Mouse (Mus musculus): ENCODE measurements around the gene Dr1. TPM values are rescaled to one million over a fixed set of nuclear protein-coding genes. Genes with fewer than 3 reads are reported as not detected.
"Not testable (repeated sequence)": the region's sequence is repeated elsewhere in the genome, so short reads cannot be mapped to it uniquely, and the experiment has no call there.

Gene Dr1
- polyA plus RNA-seq, 1 experiment from 2014 or later = 58.0 TPM

DNA sequence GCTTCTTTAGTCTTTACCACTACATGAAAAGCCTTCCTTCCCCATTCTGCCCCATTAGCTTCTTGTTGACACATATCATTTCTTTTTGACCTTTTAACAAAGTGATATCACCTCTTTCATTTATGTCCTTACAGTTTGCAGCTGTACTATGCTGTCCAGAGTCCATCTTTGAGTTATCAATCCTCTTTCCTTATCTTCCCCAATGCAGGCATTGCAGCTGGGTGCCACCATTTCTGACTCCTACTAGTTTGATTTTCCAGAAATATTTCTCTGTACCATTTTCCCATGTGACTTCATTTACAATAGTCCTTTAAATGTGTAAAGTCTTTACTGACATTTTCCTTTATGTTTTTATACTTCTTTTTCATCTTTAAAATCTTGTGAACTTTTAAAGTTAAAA is 1.7 kb upstream of the Dr1 start:
- Histone ChIP-seq H3K27me3 (ENCODE audit: control insufficient read depth, insufficient read depth, low read length) (no peaks in the 10 kb centered on the region), H3K27ac (replicated peaks; ENCODE audit: low read depth, low read length) (no peak overlapping the region), H3K36me3 (ENCODE audit: control insufficient read depth, insufficient read depth, low read length) (no peaks in the 10 kb centered on the region), H3K9ac (ENCODE audit: low read length) (no peak overlapping the region), H3K4me2 (ENCODE audit: low read depth, severe bottlenecking) (no peak overlapping the region), H3K4me3 (ENCODE audit: low read depth, low read length) (no peak overlapping the region), H3K4me1 (ENCODE audit: control insufficient read depth, insufficient read depth, low read length) (no peaks in the 10 kb centered on the region), H3K9me3 (ENCODE audit: control insufficient read depth, low read length) (no peaks in the 10 kb centered on the region)
- DNase-seq (ENCODE audit: low spot score) = no peak
- ATAC-seq (ENCODE audit: insufficient number of reproducible peaks, low FRiP score, low TSS enrichment, low read depth) = no peak

DNA sequence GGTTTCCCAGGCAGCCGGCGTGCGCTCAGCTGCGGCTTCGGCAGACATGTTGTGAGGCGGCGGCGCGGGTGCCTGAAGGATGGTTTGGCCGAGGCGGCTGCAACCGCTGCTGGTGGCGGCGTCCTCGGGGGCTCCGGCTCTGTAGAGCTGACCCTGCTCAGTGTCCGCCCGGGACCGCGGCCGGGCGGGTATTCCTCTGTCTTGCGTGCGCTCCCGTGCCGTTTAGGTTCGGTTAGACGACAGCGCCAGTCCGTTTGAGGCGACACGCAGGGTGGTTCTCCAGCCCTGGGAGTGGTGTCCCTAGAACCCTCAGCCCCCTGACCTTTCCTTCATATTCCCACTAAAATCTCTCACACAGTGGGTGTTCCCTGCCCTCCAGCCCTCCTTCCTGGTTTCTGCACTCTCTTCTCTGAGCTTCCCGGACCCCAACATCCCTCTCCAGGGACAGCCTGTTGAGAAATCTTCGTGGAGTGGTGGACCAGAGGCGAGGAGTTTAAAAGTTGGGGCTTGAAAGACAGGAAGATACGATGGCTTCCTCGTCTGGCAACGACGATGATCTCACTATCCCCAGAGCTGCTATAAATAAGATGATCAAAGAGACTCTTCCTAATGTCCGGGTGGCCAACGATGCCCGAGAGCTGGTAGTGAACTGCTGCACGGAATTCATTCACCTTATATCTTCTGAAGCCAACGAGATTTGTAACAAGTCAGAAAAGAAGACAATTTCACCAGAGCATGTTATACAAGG is 540 bp downstream of the Dr1 start:
- peak overlapping the region; percentile 93 for H3K9ac ChIP-seq (ENCODE audit: low read length)
- no peak for DNase-seq (ENCODE audit: low spot score)

DNA sequence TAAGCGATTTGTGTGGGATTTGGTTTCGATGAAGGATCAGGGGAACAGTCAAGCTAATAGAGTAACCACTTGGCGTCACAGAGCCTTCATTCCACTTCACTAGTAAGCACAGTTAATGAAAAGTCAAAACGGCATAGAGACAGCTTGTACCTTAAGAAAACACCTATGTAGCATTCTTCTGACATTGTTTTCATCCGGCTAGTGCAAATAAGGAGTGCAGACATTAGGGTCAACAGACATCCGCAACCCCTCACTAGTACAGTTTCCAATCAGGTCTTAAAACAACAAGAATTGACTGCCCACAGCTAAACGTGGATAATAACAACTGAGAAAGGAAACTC is 1.1 kb downstream of the Dr1 start:
- H3K36me3 ChIP-seq (ENCODE audit: control insufficient read depth, insufficient read depth, low read length) = no peaks in the 10 kb centered on the region
- no peaks in the 10 kb centered on the region for H3K9me3 ChIP-seq (ENCODE audit: control insufficient read depth, low read length)
- H3K27ac ChIP-seq (replicated peaks; ENCODE audit: low read depth, low read length) = no peak overlapping the region

More for the DNA sequence above, 540 bp downstream of the Dr1 start:
- H3K36me3 ChIP-seq (ENCODE audit: control insufficient read depth, insufficient read depth, low read length) = no peaks in the 10 kb centered on the region
- under 1% methylated on average over 44 of the region's 44 CpGs for WGBS
- peak overlapping the region; percentile 98 for H3K4me3 ChIP-seq (ENCODE audit: low read depth, low read length)
- no peaks in the 10 kb centered on the region for H3K9me3 ChIP-seq (ENCODE audit: control insufficient read depth, low read length)
- H3K4me2 ChIP-seq (ENCODE audit: low read depth, severe bottlenecking) = peak overlapping the region; percentile 97
- no peaks in the 10 kb centered on the region for H3K27me3 ChIP-seq (ENCODE audit: control insufficient read depth, insufficient read depth, low read length)
- no peaks in the 10 kb centered on the region for H3K4me1 ChIP-seq (ENCODE audit: control insufficient read depth, insufficient read depth, low read length)
- ATAC-seq (ENCODE audit: insufficient number of reproducible peaks, low FRiP score, low TSS enrichment, low read depth) = no peak
- peak overlapping the region; percentile 85 for H3K27ac ChIP-seq (replicated peaks; ENCODE audit: low read depth, low read length)

DNA sequence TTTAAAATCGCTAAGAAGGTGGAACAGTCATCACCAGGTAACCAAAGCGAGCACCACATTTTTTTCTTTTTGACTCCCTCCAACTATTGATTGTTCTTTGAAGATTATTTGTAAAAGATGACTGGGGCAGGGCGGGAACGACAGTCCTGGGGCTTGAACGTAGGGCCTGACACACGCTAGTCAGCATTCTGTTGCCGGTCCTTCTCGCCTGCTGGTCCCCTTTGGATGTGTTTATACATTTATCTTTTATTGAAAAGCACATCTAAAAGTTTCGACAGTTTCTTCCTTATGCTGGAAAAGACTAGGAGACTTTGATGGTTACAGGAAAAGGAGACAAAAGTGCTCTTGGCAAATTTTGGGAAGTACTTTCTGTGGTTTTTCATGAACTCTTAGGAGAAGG is 1.7 kb downstream of the Dr1 start:
- Histone ChIP-seq H3K9ac (ENCODE audit: low read length) (0 out of 2 replicates have a peak overlapping the region, but pooled peaks have one; percentile 34), H3K4me3 (ENCODE audit: low read depth, low read length) (peak overlapping the region; percentile 98), H3K4me2 (ENCODE audit: low read depth, severe bottlenecking) (peak overlapping the region; percentile 97), H3K9me3 (ENCODE audit: control insufficient read depth, low read length) (no peaks in the 10 kb centered on the region), H3K36me3 (ENCODE audit: control insufficient read depth, insufficient read depth, low read length) (no peaks in the 10 kb centered on the region), H3K27ac (replicated peaks; ENCODE audit: low read depth, low read length) (no peak overlapping the region), H3K4me1 (ENCODE audit: control insufficient read depth, insufficient read depth, low read length) (no peaks in the 10 kb centered on the region), H3K27me3 (ENCODE audit: control insufficient read depth, insufficient read depth, low read length) (no peaks in the 10 kb centered on the region)
- 56% methylated on average over 9 of the region's 9 CpGs for WGBS
- DNase-seq (ENCODE audit: low spot score) = no peak
- ATAC-seq (ENCODE audit: insufficient number of reproducible peaks, low FRiP score, low TSS enrichment, low read depth) = no peak

More for the DNA sequence above, 1.1 kb downstream of the Dr1 start:
- Histone ChIP-seq H3K4me1 (ENCODE audit: control insufficient read depth, insufficient read depth, low read length) (no peaks in the 10 kb centered on the region), H3K4me3 (ENCODE audit: low read depth, low read length) (peak overlapping the region; percentile 98), H3K4me2 (ENCODE audit: low read depth, severe bottlenecking) (peak overlapping the region; percentile 97), H3K27me3 (ENCODE audit: control insufficient read depth, insufficient read depth, low read length) (no peaks in the 10 kb centered on the region), H3K9ac (ENCODE audit: low read length) (peak overlapping the region; percentile 93)
- 17% methylated on average over 7 of the region's 7 CpGs for WGBS
- no peak for ATAC-seq (ENCODE audit: insufficient number of reproducible peaks, low FRiP score, low TSS enrichment, low read depth)
- DNase-seq (ENCODE audit: low spot score) = no peak

DNA sequence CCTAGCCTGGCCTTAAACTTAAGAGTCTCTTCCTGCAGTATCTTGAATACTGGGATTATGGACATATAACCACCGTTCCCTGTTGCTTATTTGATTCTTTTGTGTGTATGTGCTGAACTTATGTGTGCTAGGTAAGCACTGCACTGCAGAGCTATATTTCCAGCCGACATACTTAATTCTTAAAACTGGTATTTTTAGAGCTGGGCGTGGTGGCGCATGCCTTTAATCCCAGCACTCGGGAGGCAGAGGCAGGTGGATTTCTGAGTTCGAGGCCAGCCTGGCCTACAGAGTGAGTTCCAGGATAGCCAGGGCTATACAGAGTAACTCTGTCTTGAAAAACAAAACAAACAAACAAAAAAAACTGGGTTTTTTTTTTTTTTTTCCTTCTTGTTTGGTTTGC is 2.6 kb downstream of the Dr1 start:
- not testable (repeated sequence) for H3K4me1 ChIP-seq (ENCODE audit: control insufficient read depth, insufficient read depth, low read length); H3K9me3 ChIP-seq (ENCODE audit: control insufficient read depth, low read length); H3K27ac ChIP-seq (replicated peaks; ENCODE audit: low read depth, low read length); H3K9ac ChIP-seq (ENCODE audit: low read length); H3K27me3 ChIP-seq (ENCODE audit: control insufficient read depth, insufficient read depth, low read length); H3K36me3 ChIP-seq (ENCODE audit: control insufficient read depth, insufficient read depth, low read length); DNase-seq (ENCODE audit: low spot score); ATAC-seq (ENCODE audit: insufficient number of reproducible peaks, low FRiP score, low TSS enrichment, low read depth); H3K4me2 ChIP-seq (ENCODE audit: low read depth, severe bottlenecking); H3K4me3 ChIP-seq (ENCODE audit: low read depth, low read length)
- 94% methylated on average over 6 of the region's 6 CpGs for WGBS

DNA sequence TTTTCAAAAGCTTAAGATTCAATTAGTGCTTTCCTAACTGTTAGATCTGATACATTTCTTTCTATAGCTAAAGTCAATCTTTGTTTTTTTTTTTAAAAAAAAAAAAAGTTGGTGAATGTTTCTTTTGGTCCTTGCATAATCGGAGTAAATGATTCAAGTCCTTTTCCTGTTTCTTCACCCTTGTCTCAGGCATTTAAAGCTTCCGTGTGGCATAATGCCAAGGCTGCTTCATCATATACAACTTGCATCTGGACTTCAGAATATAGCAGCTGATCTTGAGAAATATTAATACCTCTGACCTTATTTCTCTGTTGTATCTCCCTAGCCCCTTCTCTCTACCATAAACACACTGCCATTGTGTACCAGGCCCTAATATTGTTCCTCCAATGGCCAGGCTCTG is 18.3 kb downstream of the Dr1 start:
- Histone ChIP-seq H3K36me3 (ENCODE audit: control insufficient read depth, insufficient read depth, low read length) (no peaks in the 10 kb centered on the region), H3K27ac (replicated peaks; ENCODE audit: low read depth, low read length) (no peak overlapping the region), H3K27me3 (ENCODE audit: control insufficient read depth, insufficient read depth, low read length) (no peaks in the 10 kb centered on the region), H3K9me3 (ENCODE audit: control insufficient read depth, low read length) (no peaks in the 10 kb centered on the region), H3K4me3 (ENCODE audit: low read depth, low read length) (no peak overlapping the region), H3K4me1 (ENCODE audit: control insufficient read depth, insufficient read depth, low read length) (no peaks in the 10 kb centered on the region), H3K9ac (ENCODE audit: low read length) (no peak overlapping the region), H3K4me2 (ENCODE audit: low read depth, severe bottlenecking) (no peak overlapping the region)
- ATAC-seq (ENCODE audit: insufficient number of reproducible peaks, low FRiP score, low TSS enrichment, low read depth) = no peak
- DNase-seq (ENCODE audit: low spot score) = no peak
- WGBS = 84% methylated on average over 2 of the region's 2 CpGs

DNA sequence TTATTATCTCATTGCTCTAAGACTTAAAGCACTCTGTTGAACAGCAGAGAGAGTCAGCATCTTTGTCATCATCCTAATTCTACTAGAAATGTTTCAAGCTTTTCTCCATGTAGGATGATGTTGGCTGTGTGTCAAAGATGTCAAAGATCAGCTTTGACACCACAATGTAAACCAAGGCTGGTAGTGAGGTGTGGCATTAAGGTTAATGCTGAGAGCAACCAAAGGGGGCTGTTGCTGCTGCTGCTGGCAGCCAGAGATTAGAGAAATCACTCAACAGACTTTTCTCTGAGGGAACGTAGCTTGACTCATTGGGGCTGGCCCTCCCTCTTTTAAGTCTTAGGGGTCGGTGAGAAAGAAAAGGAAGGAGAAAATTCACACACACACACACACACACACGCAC is 32.9 kb downstream of the Dr1 start:
- 75% methylated on average over 3 of the region's 3 CpGs for WGBS
- ATAC-seq (ENCODE audit: insufficient number of reproducible peaks, low FRiP score, low TSS enrichment, low read depth) (no peak), DNase-seq (ENCODE audit: low spot score) (no peak)
- Histone ChIP-seq H3K36me3 (ENCODE audit: control insufficient read depth, insufficient read depth, low read length) (no peaks in the 10 kb centered on the region), H3K4me2 (ENCODE audit: low read depth, severe bottlenecking) (no peak overlapping the region), H3K27ac (replicated peaks; ENCODE audit: low read depth, low read length) (no peak overlapping the region), H3K9me3 (ENCODE audit: control insufficient read depth, low read length) (no peaks in the 10 kb centered on the region), H3K9ac (ENCODE audit: low read length) (no peak overlapping the region), H3K27me3 (ENCODE audit: control insufficient read depth, insufficient read depth, low read length) (no peaks in the 10 kb centered on the region), H3K4me1 (ENCODE audit: control insufficient read depth, insufficient read depth, low read length) (no peaks in the 10 kb centered on the region), H3K4me3 (ENCODE audit: low read depth, low read length) (no peak overlapping the region)

DNA sequence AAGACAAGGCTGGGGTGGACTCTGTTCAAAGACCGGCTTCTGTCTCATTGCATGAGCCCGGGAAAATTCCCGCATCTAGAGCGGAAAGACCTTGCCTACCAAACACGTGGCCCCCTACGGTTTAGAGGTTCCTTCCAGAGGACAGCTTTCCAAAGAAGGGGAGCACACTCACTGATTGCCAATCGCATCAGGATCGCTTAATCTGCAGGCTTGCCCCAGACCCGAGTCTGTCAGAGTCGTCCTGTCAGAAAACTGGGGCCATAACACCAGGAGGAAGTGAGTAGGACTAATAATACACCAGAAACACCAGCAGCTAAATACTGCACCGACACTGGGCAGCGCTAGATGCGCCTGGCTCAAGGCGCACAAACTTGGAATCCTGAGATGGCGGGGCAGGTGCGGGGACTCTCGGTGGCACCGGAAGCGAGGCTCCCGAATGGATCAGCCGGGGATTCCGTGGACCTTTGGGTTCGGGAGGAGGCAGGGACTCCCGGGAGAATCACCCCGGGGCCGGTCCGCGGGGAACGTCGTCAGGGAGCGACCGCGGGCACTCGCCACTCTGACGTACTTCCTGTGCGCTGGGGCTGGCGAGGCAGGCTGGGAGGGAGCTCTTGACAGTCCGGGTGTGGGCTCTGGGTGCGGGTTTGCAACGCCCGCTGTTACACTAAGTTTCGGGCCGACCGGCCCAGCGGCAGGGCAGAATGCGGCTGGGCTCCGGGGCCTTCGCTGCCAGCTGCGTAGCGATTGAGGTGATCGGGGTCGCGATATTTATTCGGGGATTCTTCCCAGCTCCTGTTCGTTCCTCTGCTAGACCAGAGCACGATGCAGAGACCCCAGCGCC is 43.7 kb downstream of the Dr1 start, which contains the start of gene Pigg:
Gene Pigg (plus strand): TSS at position 386 of the 841 bp plus-strand sequence.
- Histone ChIP-seq H3K27ac (replicated peaks; ENCODE audit: low read depth, low read length) (0 out of 2 replicates have a peak within 1 kb of the TSS, but pooled peaks have one; percentile 14), H3K9me3 (ENCODE audit: control insufficient read depth, low read length) (no peaks in the 10 kb centered on the region), H3K4me3 (ENCODE audit: low read depth, low read length) (peak within 1 kb of the TSS; percentile 80), H3K4me1 (ENCODE audit: control insufficient read depth, insufficient read depth, low read length) (peaks cover 4% of the 10 kb centered on the region), H3K27me3 (ENCODE audit: control insufficient read depth, insufficient read depth, low read length) (no peaks in the 10 kb centered on the region), H3K4me2 (ENCODE audit: low read depth, severe bottlenecking) (peak within 1 kb of the TSS; percentile 86), H3K9ac (ENCODE audit: low read length) (peak within 1 kb of the TSS; percentile 85), H3K36me3 (ENCODE audit: control insufficient read depth, insufficient read depth, low read length) (no peaks in the 10 kb centered on the region)
- ATAC-seq (ENCODE audit: insufficient number of reproducible peaks, low FRiP score, low TSS enrichment, low read depth) (peak; percentile 96), DNase-seq (ENCODE audit: low spot score) (peak; percentile 95)
- under 1% methylated on average over 57 of the region's 57 CpGs for WGBS

All from limb, embryonic 11.5 days (tissue).